18 mouse cellular contexts compared by ENCODE assay signal in the genomic region with DNA sequence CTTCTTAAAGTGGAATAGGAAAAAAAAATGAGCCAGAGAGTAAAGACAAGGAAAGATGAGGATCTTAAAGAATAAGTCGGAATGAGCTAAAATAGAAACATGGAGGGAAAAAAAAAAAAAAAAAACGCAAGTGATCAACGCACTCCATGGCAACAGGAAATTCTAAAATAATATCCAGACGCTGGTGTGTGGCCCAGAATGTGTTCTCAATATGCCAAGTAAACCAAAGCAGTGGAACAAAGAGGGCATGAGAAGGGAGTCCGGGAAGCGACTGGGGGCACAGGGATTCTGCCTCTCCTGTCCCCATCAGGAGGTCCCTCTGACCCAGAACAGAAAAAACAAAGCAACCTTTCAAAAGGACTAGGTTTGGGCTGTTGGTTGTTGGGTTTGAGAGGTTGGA.
DNase-seq lines count a peak whose midpoint lies in the region; ATAC-seq and TF ChIP-seq lines count a peak whose summit lies in the region.
"Had no signal": no experiment of that assay in that cellular context is flagged by ENCODE, and none has a peak within 500 bp of the region (broad histone marks: within the 10 kb centered on the region; RNA-seq: fewer than 3 reads in every experiment).

No protein-coding gene starts in this region.

- TF ChIP-seq POLR2A in thymus, adult 2 months (IDR thresholded peaks at IDR 0.05; ENCODE audit: control insufficient read depth, extremely low read depth, insufficient read depth, low read length, poor library complexity): no peak

- H3K27ac ChIP-seq in hindbrain, postnatal 0 days: no peak overlapping the region
- no peak overlapping the region for H3K27ac ChIP-seq in hindbrain, embryonic 12.5 days
- H3K27ac ChIP-seq in thymus, adult 2 months (ENCODE audit: control insufficient read depth, insufficient read depth, low read length): no peak overlapping the region
- H3K27ac ChIP-seq in midbrain, embryonic 11.5 days (ENCODE audit: low read depth, low read length): no peak overlapping the region
- H3K27ac ChIP-seq: forebrain, embryonic 13.5 days; gastrocnemius, adult 2 months; heart, embryonic 15.5 days; intestine, embryonic 15.5 days; kidney, embryonic 15.5 days; limb, embryonic 12.5 days; liver, embryonic 14.5 days; midbrain, embryonic 10.5 days had no signal

- no peak for TF ChIP-seq CTCF in hindbrain, postnatal 0 days (IDR thresholded peaks at IDR 0.05; ENCODE audit: low read depth)
- no peak for TF ChIP-seq CTCF in thymus, adult 2 months (IDR thresholded peaks at IDR 0.05; ENCODE audit: borderline replicate concordance, control insufficient read depth, extremely low read depth, insufficient read depth, low read length, poor library complexity)

- peak; percentile 28 for DNase-seq in cerebellum, adult 11-12 months
- DNase-seq in cerebellum, postnatal 4 days (ENCODE audit: low spot score in 2 of 2): no peak
- peak; percentile 9 for DNase-seq in hindbrain, postnatal 0 days (ENCODE audit: low spot score)
- peak; percentile 13 for DNase-seq in right cerebral cortex, postnatal 4 days
- no peak for DNase-seq in right cerebral cortex, postnatal 25 days
- DNase-seq in thymus, adult 2 months: no peak
- no peak for DNase-seq in midbrain, embryonic 11.5 days (ENCODE audit: low spot score, missing footprints)
- DNase-seq: adrenal gland, postnatal 10 days; gastrocnemius, adult 2 months; heart, adult 18-20 months had no signal

- no peak overlapping the region for H3K9ac ChIP-seq in hindbrain, postnatal 0 days (replicated peaks; ENCODE audit: low read length)
- H3K9ac ChIP-seq in hindbrain, embryonic 12.5 days: no peak overlapping the region
- H3K9ac ChIP-seq in midbrain, embryonic 11.5 days (ENCODE audit: low read length): no peak overlapping the region
- H3K9ac ChIP-seq: forebrain, embryonic 13.5 days; heart, embryonic 15.5 days; intestine, embryonic 15.5 days; kidney, embryonic 15.5 days; limb, embryonic 12.5 days; liver, embryonic 14.5 days had no signal

- 54% methylated on average over 6 of the region's 6 CpGs for WGBS in hindbrain, postnatal 0 days
- 53% methylated on average over 6 of the region's 6 CpGs for WGBS in hindbrain, embryonic 12.5 days
- 81% methylated on average over 6 of the region's 6 CpGs for WGBS in thymus, adult 2 months
- 60% methylated on average over 6 of the region's 6 CpGs for WGBS in midbrain, embryonic 11.5 days

- no peak overlapping the region for H3K4me3 ChIP-seq in hindbrain, postnatal 0 days (ENCODE audit: low read length)
- H3K4me3 ChIP-seq in hindbrain, embryonic 12.5 days: no peak overlapping the region
- no peak overlapping the region for H3K4me3 ChIP-seq in thymus, adult 2 months (ENCODE audit: control insufficient read depth, insufficient read depth, low read length)
- H3K4me3 ChIP-seq in midbrain, embryonic 11.5 days (ENCODE audit: low read depth, low read length): no peak overlapping the region
- H3K4me3 ChIP-seq: forebrain, embryonic 13.5 days; gastrocnemius, adult 2 months; heart, embryonic 15.5 days; intestine, embryonic 15.5 days; kidney, embryonic 15.5 days; limb, embryonic 12.5 days; midbrain, embryonic 10.5 days had no signal

- H3K36me3 ChIP-seq in hindbrain, postnatal 0 days (ENCODE audit: insufficient read depth, low read length): no peaks in the 10 kb centered on the region
- no peaks in the 10 kb centered on the region for H3K36me3 ChIP-seq in hindbrain, embryonic 12.5 days
- H3K36me3 ChIP-seq in thymus, adult 2 months (ENCODE audit: control insufficient read depth, insufficient read depth, low read length): no peaks in the 10 kb centered on the region
- no peaks in the 10 kb centered on the region for H3K36me3 ChIP-seq in midbrain, embryonic 11.5 days (ENCODE audit: control insufficient read depth, insufficient read depth, low read length)
- H3K36me3 ChIP-seq: heart, embryonic 15.5 days; intestine, embryonic 15.5 days; kidney, embryonic 15.5 days; limb, embryonic 12.5 days; midbrain, embryonic 10.5 days had no signal

- H3K27me3 ChIP-seq in hindbrain, postnatal 0 days (ENCODE audit: insufficient read depth, low read length): no peaks in the 10 kb centered on the region
- H3K27me3 ChIP-seq in hindbrain, embryonic 12.5 days: no peaks in the 10 kb centered on the region
- H3K27me3 ChIP-seq in thymus, adult 2 months (ENCODE audit: control insufficient read depth, insufficient read depth, low read length): no peaks in the 10 kb centered on the region
- no peaks in the 10 kb centered on the region for H3K27me3 ChIP-seq in midbrain, embryonic 11.5 days (ENCODE audit: control insufficient read depth, insufficient read depth, low read length)
- H3K27me3 ChIP-seq: forebrain, embryonic 13.5 days; heart, embryonic 15.5 days; intestine, embryonic 15.5 days; kidney, embryonic 15.5 days; limb, embryonic 12.5 days had no signal

- no peak for ATAC-seq in hindbrain, postnatal 0 days
- ATAC-seq in hindbrain, embryonic 12.5 days (ENCODE audit: low FRiP score): no peak
- ATAC-seq in midbrain, embryonic 11.5 days (ENCODE audit: low FRiP score): no peak
- ATAC-seq: forebrain, embryonic 13.5 days; intestine, embryonic 15.5 days had no signal

- no peaks in the 10 kb centered on the region for H3K4me1 ChIP-seq in hindbrain, postnatal 0 days (ENCODE audit: insufficient read depth, low read length)
- H3K4me1 ChIP-seq in hindbrain, embryonic 12.5 days: no peaks in the 10 kb centered on the region
- H3K4me1 ChIP-seq in thymus, adult 2 months (replicated peaks; ENCODE audit: control insufficient read depth, insufficient read depth, low read length): no peaks in the 10 kb centered on the region
- no peaks in the 10 kb centered on the region for H3K4me1 ChIP-seq in midbrain, embryonic 11.5 days (ENCODE audit: control insufficient read depth, insufficient read depth, low read length)
- H3K4me1 ChIP-seq: forebrain, embryonic 13.5 days; heart, embryonic 15.5 days; intestine, embryonic 15.5 days; kidney, embryonic 15.5 days; limb, embryonic 12.5 days; midbrain, embryonic 10.5 days had no signal

- H3K4me2 ChIP-seq in hindbrain, postnatal 0 days (ENCODE audit: low read depth, low read length): no peak overlapping the region
- H3K4me2 ChIP-seq in hindbrain, embryonic 12.5 days (replicated peaks): no peak overlapping the region
- no peak overlapping the region for H3K4me2 ChIP-seq in midbrain, embryonic 11.5 days
- H3K4me2 ChIP-seq: forebrain, embryonic 13.5 days; heart, embryonic 15.5 days; intestine, embryonic 15.5 days; kidney, embryonic 15.5 days; limb, embryonic 12.5 days had no signal

- H3K9me3 ChIP-seq in hindbrain, postnatal 0 days (ENCODE audit: low read length): no peaks in the 10 kb centered on the region
- no peaks in the 10 kb centered on the region for H3K9me3 ChIP-seq in hindbrain, embryonic 12.5 days (replicated peaks)
- no peaks in the 10 kb centered on the region for H3K9me3 ChIP-seq in midbrain, embryonic 11.5 days (ENCODE audit: control insufficient read depth, low read length)
- H3K9me3 ChIP-seq: forebrain, embryonic 13.5 days; heart, embryonic 15.5 days; intestine, embryonic 15.5 days; kidney, embryonic 15.5 days; limb, embryonic 12.5 days; midbrain, embryonic 10.5 days had no signal

Comparison
In these comparisons a context has a peak if more than half of its experiments do, and no peak if none do; other contexts are left out.
1. DNase-seq: peak in cerebellum, adult 11-12 months (single experiment), hindbrain, postnatal 0 days (single experiment) and right cerebral cortex, postnatal 4 days (single experiment); none in cerebellum, postnatal 4 days (0 of 2), right cerebral cortex, postnatal 25 days (single experiment), thymus, adult 2 months (single experiment) and midbrain, embryonic 11.5 days (single experiment).